Mouse (Mus musculus): ENCODE results near the gene Mbnl3. TPM values are rescaled to one million over a fixed set of nuclear protein-coding genes. Genes with fewer than 3 reads are reported as not detected.

The Mbnl3 gene
- total RNA-seq (2014; fragmentation: Nextera tagmentation), result 55.3 and 57.8 TPM in 2 replicates
- total RNA-seq (2017), result 56.9 and 59.3 TPM in 2 replicates

- ATAC-seq (replicated peaks; ENCODE audit: poor library complexity, severe bottlenecking), result no peak
These were observed at the start of gene Mbnl3 for GRCm38 (mm10) chrX:51206432-51206831. Mbnl3 (minus strand) TSS chrX:51206532.

- ATAC-seq (replicated peaks; ENCODE audit: poor library complexity, severe bottlenecking), result peak; percentile 61
These were observed 596 bp downstream of the Mbnl3 start for GRCm38 (mm10) chrX:51205548-51206324.

GRCm38 (mm10) chrX:51204626-51205547 lies 1.4 kb downstream of the Mbnl3 start:
- peak; percentile 66 for ATAC-seq (replicated peaks; ENCODE audit: poor library complexity, severe bottlenecking)

GRCm38 (mm10) chrX:51197012-51197411 lies 9.3 kb downstream of the Mbnl3 start:
- ATAC-seq (replicated peaks; ENCODE audit: poor library complexity, severe bottlenecking), result no peak

- no peak for ATAC-seq (replicated peaks; ENCODE audit: poor library complexity, severe bottlenecking)
These were observed 34.4 kb downstream of the Mbnl3 start for GRCm38 (mm10) chrX:51171914-51172313.

GRCm38 (mm10) chrX:51171413-51171812 lies 34.9 kb downstream of the Mbnl3 start:
- no peak; the same call in 1 of the 2 replicates for ATAC-seq (replicated peaks; ENCODE audit: poor library complexity, severe bottlenecking)

GRCm38 (mm10) chrX:51170404-51170803 lies 35.9 kb downstream of the Mbnl3 start:
- ATAC-seq (replicated peaks; ENCODE audit: poor library complexity, severe bottlenecking), result no peak

- ATAC-seq (replicated peaks; ENCODE audit: poor library complexity, severe bottlenecking), result peak; percentile 91
These were observed 36.8 kb downstream of the Mbnl3 start for GRCm38 (mm10) chrX:51169476-51170045.

GRCm38 (mm10) chrX:51167976-51168375 lies 38.4 kb downstream of the Mbnl3 start:
- ATAC-seq (replicated peaks; ENCODE audit: poor library complexity, severe bottlenecking), result no peak

- no peak for ATAC-seq (replicated peaks; ENCODE audit: poor library complexity, severe bottlenecking)
These were observed 41.6 kb downstream of the Mbnl3 start for GRCm38 (mm10) chrX:51164766-51165165.

- ATAC-seq (replicated peaks; ENCODE audit: poor library complexity, severe bottlenecking), result no peak
These were observed 57.9 kb downstream of the Mbnl3 start for GRCm38 (mm10) chrX:51148436-51148835.

- ATAC-seq (replicated peaks; ENCODE audit: poor library complexity, severe bottlenecking), result peak; percentile 33
These were observed 60.0 kb downstream of the Mbnl3 start for GRCm38 (mm10) chrX:51146351-51146750.

GRCm38 (mm10) chrX:51140055-51140454 lies 66.3 kb downstream of the Mbnl3 start:
- no peak for ATAC-seq (replicated peaks; ENCODE audit: poor library complexity, severe bottlenecking)

- ATAC-seq (replicated peaks; ENCODE audit: poor library complexity, severe bottlenecking), result no peak
These were observed 75.0 kb downstream of the Mbnl3 start for GRCm38 (mm10) chrX:51131325-51131724.

GRCm38 (mm10) chrX:51102748-51103147 lies 103.6 kb downstream of the Mbnl3 start:
- ATAC-seq (replicated peaks; ENCODE audit: poor library complexity, severe bottlenecking), result no peak

- ATAC-seq (replicated peaks; ENCODE audit: poor library complexity, severe bottlenecking), result peak; percentile 82
These were observed 121.4 kb downstream of the Mbnl3 start for GRCm38 (mm10) chrX:51084972-51085371.

- ATAC-seq (replicated peaks; ENCODE audit: poor library complexity, severe bottlenecking), result no peak
These were observed 122.1 kb downstream of the Mbnl3 start for GRCm38 (mm10) chrX:51084211-51084610.

- peak; percentile 56 for ATAC-seq (replicated peaks; ENCODE audit: poor library complexity, severe bottlenecking)
These were observed 129.6 kb downstream of the Mbnl3 start for GRCm38 (mm10) chrX:51076744-51077143.

Measured in granulocyte monocyte progenitor cell, adult 5-6 weeks (primary cell).